Mouse (Mus musculus) splenic B cell, adult 2 months (primary cell): ENCODE measurements around the gene Aste1.

Experiments
- DNase-seq: peaks from one replicate; pipeline ENCODE4 v3.0.0-alpha.2; 2011; ENCODE audit warnings: low read depth, low spot score
- H3K27me3 ChIP-seq: 2 replicates; pipeline ENCODE4 v1.6.1; 2012; ENCODE audit warnings: mild to moderate bottlenecking, low read length, moderate library complexity, mixed read lengths; ENCODE audit not compliant: control insufficient read depth, poor library complexity, insufficient read depth, severe bottlenecking
- H3K36me3 ChIP-seq: 2 replicates; pipeline ENCODE4 v1.6.1; 2012; ENCODE audit warnings: mild to moderate bottlenecking, low read length, moderate library complexity, mixed read lengths; ENCODE audit not compliant: control insufficient read depth, poor library complexity, insufficient read depth, severe bottlenecking

Aste1 gene

GRCm38 (mm10) chr9:105394720-105395119, 472 bp upstream of the Aste1 start:
- no peaks in the 10 kb centered on the region for H3K36me3 ChIP-seq
- no peak for DNase-seq
- no peaks in the 10 kb centered on the region for H3K27me3 ChIP-seq

GRCm38 (mm10) chr9:105408549-105408948, 13.4 kb downstream of the Aste1 start:
- no peak for DNase-seq
- Histone ChIP-seq H3K36me3 (peaks cover 7% of the 10 kb centered on the region; the same call in 1 of the 2 replicates), H3K27me3 (no peaks in the 10 kb centered on the region)

- no peak for DNase-seq
Observed at GRCm38 (mm10) chr9:105459032-105459431, 63.8 kb downstream of the Aste1 start.

GRCm38 (mm10) chr9:105461496-105461895, 66.3 kb downstream of the Aste1 start:
- Histone ChIP-seq H3K27me3 (no peaks in the 10 kb centered on the region), H3K36me3 (peaks cover 5% of the 10 kb centered on the region)
- DNase-seq: no peak

More at GRCm38 (mm10) chr9:105459032-105459431, 63.8 kb downstream of the Aste1 start:
- H3K27me3 ChIP-seq: no peaks in the 10 kb centered on the region
- H3K36me3 ChIP-seq: peaks cover 6% of the 10 kb centered on the region
